Mouse (Mus musculus): ENCODE data around the gene Wdr63.

The Wdr63 gene

GRCm38 (mm10) chr3:146121310-146122124 lies 13.6 kb upstream of the Wdr63 start:
- DNase-seq (ENCODE audit: low spot score): no peak

GRCm38 (mm10) chr3:146117997-146118457 lies 10.1 kb upstream of the Wdr63 start:
- DNase-seq (ENCODE audit: low spot score): no peak

GRCm38 (mm10) chr3:146117258-146117996 lies 9.5 kb upstream of the Wdr63 start, which contains the start of gene Mcoln3:
Mcoln3 (plus strand) TSS chr3:146117450.
- DNase-seq (ENCODE audit: low spot score): no peak

GRCm38 (mm10) chr3:146110916-146111315 lies 3.0 kb upstream of the Wdr63 start:
- no peak for DNase-seq (ENCODE audit: low spot score)

- DNase-seq (ENCODE audit: low spot score): no peak
Measured at GRCm38 (mm10) chr3:146110358-146110757, 2.4 kb upstream of the Wdr63 start.

- DNase-seq (ENCODE audit: low spot score): no peak
Measured at GRCm38 (mm10) chr3:146108945-146109344, 1.0 kb upstream of the Wdr63 start.

- DNase-seq (ENCODE audit: low spot score): no peak
Measured at GRCm38 (mm10) chr3:146107116-146107849, 647 bp downstream of the Wdr63 start.

GRCm38 (mm10) chr3:146102049-146102448 lies 5.9 kb downstream of the Wdr63 start:
- DNase-seq (ENCODE audit: low spot score): no peak

GRCm38 (mm10) chr3:146099925-146100324 lies 8.0 kb downstream of the Wdr63 start:
- DNase-seq (ENCODE audit: low spot score): no peak

- DNase-seq (ENCODE audit: low spot score): no peak
Measured at GRCm38 (mm10) chr3:146097861-146098260, 10.1 kb downstream of the Wdr63 start.

GRCm38 (mm10) chr3:146096986-146097385 lies 10.9 kb downstream of the Wdr63 start:
- DNase-seq (ENCODE audit: low spot score): no peak

GRCm38 (mm10) chr3:146095066-146095465 lies 12.9 kb downstream of the Wdr63 start:
- no peak for DNase-seq (ENCODE audit: low spot score)

GRCm38 (mm10) chr3:146090988-146091657 lies 16.8 kb downstream of the Wdr63 start:
- no peak for DNase-seq (ENCODE audit: low spot score)

- DNase-seq (ENCODE audit: low spot score): no peak
Measured at GRCm38 (mm10) chr3:146080241-146080640, 27.7 kb downstream of the Wdr63 start.

GRCm38 (mm10) chr3:146072780-146073179 lies 35.1 kb downstream of the Wdr63 start:
- DNase-seq (ENCODE audit: low spot score): no peak

GRCm38 (mm10) chr3:146069276-146069675 lies 38.7 kb downstream of the Wdr63 start:
- DNase-seq (ENCODE audit: low spot score): no peak

- DNase-seq (ENCODE audit: low spot score): no peak
Measured at GRCm38 (mm10) chr3:146063146-146063545, 44.8 kb downstream of the Wdr63 start.

GRCm38 (mm10) chr3:146059356-146059926 lies 48.5 kb downstream of the Wdr63 start:
- no peak for DNase-seq (ENCODE audit: low spot score)

- no peak for DNase-seq (ENCODE audit: low spot score)
Measured at GRCm38 (mm10) chr3:146058263-146058662, 49.7 kb downstream of the Wdr63 start.

GRCm38 (mm10) chr3:146057131-146057530 lies 50.8 kb downstream of the Wdr63 start:
- no peak for DNase-seq (ENCODE audit: low spot score)

- DNase-seq (ENCODE audit: low spot score): no peak
Measured at GRCm38 (mm10) chr3:146053873-146054272, 54.1 kb downstream of the Wdr63 start.
